Mouse (Mus musculus): ENCODE measurements around the gene Pbx1.

Gene Pbx1

GRCm38 (mm10) chr1:168169791-168170190, 262.3 kb downstream of the Pbx1 start:
- DNase-seq (ENCODE audit: extremely low spot score) = no peak

DNA sequence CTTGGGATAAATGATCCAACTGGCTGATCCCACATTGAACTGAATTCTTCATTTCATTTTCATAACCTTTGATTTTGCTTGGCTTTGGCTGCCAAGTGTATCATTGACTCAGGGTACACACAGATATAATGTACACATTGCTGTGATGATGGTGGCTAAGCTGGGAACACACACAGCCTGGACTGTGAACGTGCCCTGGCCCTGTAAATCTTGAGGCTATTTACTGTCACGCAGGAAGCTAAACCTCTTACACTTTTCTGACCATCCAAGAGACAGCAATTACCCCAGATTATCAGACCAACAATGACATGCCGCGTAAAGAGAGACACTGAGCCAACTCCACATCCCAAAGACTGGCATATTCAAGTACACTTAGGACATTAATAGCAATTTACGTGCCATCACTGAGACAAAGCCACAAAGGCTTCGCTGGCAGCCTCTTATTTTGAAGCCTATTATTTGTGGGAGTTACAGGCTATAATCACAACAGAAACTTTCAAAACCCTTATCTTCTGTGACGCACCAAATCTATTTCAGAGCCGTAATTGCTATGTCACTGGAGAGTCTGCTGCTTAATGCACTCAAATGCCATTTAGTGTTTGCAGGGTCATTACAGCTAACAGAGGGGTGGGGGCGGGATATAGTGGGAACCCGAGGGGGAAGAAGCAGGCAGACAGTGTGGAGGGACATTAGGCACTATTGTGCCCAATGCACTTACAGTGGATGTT, 262.9 kb downstream of the Pbx1 start:
- no peak for DNase-seq (ENCODE audit: extremely low spot score)

DNA sequence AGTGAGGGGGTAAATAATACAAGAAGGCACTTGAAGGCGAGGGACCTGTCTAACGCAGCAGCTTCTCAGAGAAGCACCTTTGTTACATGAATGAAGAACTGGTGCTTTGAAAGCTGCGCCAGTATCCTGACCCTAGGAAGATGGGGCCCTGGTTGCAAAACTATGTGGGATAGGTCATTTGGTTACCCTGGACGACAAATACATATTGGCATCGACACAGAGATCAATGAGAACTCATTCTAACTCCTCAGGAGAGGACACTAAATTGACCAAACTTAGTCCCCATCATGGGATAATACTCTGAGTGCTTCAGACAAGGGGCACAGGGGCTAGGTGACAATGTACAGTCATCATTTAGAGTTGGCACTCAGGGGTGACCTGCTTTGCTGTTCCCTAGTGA, 264.3 kb downstream of the Pbx1 start:
- no peak for DNase-seq (ENCODE audit: extremely low spot score)

DNA sequence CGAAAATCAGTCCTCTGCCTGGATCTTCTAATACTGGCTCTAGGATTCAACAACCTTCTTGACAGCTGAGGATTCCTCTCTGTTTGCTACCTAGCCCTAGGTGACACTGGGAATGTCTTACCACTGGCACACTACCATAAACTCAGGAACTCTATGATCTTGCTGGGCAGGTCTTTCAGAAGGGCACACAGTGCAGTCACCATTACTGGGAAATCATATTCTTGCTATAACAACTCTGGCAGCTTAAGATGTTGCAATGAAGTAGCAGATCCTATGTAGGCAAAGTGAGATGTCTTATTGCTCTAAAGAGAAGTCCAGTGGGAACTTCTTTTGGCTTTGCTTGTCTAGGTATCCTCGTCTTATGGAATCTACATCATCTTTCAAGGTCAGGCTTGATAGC, 265.2 kb downstream of the Pbx1 start:
- no peak for DNase-seq (ENCODE audit: extremely low spot score)

- no peak for DNase-seq (ENCODE audit: extremely low spot score)
These were observed 267.1 kb downstream of the Pbx1 start for GRCm38 (mm10) chr1:168164945-168165344.

DNA sequence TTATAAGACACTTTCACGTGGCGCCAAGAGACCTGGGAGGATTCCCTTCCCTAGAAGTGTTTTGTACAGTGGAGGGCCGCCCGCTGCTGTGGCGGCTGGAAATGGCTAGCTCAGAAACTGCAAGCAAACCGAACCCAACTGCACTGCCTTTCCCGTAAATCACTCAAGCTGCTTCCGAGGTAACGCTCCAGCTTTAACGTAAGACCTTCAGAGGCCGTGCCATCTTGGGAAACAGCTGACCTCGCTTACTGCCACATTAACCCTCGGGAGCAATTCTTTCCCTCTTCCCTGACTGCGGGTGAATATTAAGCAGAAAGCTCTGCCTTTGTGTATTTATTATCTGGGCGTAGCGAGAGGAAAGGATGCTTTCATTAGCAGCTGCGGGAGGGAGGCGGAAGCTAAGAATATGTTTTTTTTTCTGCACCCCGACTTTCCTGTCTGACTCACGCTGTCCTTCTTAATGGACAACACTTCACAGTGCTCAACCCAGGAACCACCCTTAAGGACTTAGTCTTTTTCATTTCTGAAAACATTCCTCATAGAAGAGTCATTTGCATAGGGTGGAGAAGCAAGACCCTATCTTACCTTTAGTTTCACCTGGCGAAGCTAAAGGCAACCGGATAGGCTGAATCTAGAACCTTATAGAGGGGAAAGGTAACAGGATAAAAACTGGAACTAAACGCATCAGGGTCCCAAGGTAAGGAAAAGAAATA, 268.4 kb downstream of the Pbx1 start:
- no peak for DNase-seq (ENCODE audit: extremely low spot score)

GRCm38 (mm10) chr1:168139138-168139682, 292.9 kb downstream of the Pbx1 start:
- DNase-seq (ENCODE audit: extremely low spot score) = no peak

GRCm38 (mm10) chr1:168138669-168139068, 293.4 kb downstream of the Pbx1 start:
- no peak for DNase-seq (ENCODE audit: extremely low spot score)

- DNase-seq (ENCODE audit: extremely low spot score) = no peak
These were observed 294.2 kb downstream of the Pbx1 start for GRCm38 (mm10) chr1:168137890-168138289.

DNA sequence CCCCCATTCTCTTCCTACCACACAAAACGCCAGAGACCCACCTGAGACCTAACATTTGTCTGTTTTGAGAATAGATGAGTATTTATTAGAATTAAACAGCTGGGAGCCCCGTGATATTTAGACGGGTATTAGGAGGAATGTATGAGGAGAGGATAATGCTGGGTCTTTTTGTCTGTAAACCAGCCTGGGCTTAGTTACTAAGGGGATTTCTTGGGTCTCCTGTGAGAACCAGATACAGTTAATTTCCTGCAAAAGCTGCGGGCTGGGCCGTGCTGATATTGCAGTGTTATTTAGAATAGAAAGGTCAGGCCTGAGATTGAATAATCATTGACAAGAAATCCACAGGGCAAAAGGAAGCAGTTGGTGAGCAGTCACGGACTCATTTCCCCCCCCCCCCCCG, 296.5 kb downstream of the Pbx1 start:
- no peak for DNase-seq (ENCODE audit: extremely low spot score)

DNA sequence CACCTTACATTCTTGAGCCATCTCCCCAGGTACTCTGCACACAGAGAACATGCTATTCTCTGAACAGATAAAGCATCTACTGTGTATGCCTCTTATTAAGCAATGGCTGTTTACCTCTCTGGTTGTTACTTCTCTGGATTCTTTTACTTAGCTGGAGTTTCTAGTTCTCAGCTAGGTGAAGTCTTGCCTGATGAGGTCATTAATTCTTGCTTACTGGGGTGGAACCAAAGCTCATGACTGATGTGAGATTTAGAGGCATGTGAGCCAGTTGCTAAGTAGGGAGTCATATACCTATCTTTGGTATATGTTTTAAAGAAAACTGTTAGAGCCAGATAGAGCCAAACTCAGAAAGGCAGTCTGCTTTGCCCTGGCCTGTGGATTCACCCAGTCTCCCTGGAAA, 298.4 kb downstream of the Pbx1 start:
- no peak for DNase-seq (ENCODE audit: extremely low spot score)

- no peak for DNase-seq (ENCODE audit: extremely low spot score)
These were observed 304.1 kb downstream of the Pbx1 start for GRCm38 (mm10) chr1:168128004-168128403.

GRCm38 (mm10) chr1:168124643-168125490, 307.2 kb downstream of the Pbx1 start:
- DNase-seq (ENCODE audit: extremely low spot score) = no peak

DNA sequence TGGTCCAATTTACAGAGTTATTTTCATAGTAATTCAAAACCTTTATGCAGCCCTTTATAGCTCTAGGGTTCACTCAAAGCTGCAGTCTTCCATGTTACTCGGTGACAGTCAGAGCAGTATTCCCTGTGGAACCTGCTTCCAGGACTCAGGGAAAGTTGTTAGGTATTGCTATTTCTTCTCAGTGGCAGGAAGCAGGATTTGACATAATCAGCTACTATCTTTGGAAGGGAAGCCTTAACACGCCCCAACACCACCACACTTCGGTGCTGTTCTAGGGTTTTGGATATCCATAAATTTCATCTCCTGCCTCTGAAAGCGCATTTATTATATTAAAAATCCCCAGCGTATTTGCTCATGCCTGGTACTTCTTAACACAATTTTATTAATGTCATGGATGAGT, 314.0 kb downstream of the Pbx1 start:
- DNase-seq (ENCODE audit: extremely low spot score) = no peak

DNA sequence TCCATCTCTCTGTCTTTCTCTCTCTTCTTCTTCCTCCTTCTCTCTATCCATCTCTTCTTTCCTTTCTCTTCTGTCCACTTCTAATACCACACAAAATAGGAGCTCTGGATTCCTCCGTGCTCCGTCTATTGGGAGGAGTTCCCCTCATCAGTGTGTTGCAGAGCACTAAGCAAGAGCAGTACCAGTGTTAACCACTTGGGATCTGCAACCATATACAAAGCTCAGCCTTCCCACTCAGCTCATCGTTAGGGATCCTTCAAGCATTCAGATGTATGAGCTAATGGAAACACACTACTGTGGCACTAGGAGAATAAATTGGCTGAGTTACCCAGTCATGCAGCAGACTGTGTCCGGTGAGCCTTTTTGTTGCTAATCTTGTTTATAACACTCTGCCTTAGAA, 314.7 kb downstream of the Pbx1 start:
- no peak for DNase-seq (ENCODE audit: extremely low spot score)

- no peak for DNase-seq (ENCODE audit: extremely low spot score)
These were observed 322.3 kb downstream of the Pbx1 start for GRCm38 (mm10) chr1:168109797-168110196.

DNA sequence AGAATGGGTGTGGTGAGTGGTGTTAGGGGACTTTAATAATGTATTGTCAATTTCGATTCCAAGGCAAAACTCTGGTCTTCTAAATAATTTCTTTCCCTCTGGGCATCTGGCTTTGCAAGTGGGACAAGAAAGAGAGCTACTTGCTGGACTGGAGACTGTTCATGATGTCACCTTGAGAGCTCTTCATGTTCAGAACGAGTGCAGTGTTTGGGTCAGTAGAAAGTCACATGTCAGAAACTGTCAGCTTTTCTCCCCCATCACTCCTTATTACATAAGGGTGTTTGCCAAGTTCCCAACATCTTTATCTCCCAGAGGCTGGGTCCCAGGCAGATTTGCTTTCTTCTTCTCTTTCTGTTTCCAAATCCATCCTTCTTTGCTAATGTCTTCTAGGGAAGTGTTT, 328.2 kb downstream of the Pbx1 start:
- no peak for DNase-seq (ENCODE audit: extremely low spot score)

GRCm38 (mm10) chr1:168101514-168101913, 330.6 kb downstream of the Pbx1 start:
- no peak for DNase-seq (ENCODE audit: extremely low spot score)

- no peak for DNase-seq (ENCODE audit: extremely low spot score)
These were observed 333.3 kb downstream of the Pbx1 start for GRCm38 (mm10) chr1:168098806-168099205.

DNA sequence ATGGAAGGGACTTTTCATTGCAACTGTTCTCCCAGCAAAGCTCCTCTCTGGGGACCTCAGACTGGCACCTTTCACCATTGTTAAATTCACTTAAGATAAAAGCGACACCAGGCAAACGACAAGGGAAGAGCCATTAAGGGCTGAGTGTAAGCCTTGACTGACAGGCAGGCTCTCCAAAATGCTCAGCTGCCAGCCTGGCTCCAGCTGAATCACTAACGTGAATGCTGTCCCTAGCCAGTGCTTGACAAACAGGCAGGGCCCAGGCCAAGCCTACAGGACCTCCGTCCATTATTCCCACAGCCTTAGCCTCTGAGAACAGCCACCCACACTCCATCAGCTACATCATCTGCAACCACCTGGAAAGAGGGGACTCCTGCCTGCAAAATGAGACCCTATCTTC, 337.4 kb downstream of the Pbx1 start:
- DNase-seq (ENCODE audit: extremely low spot score) = no peak

DNA sequence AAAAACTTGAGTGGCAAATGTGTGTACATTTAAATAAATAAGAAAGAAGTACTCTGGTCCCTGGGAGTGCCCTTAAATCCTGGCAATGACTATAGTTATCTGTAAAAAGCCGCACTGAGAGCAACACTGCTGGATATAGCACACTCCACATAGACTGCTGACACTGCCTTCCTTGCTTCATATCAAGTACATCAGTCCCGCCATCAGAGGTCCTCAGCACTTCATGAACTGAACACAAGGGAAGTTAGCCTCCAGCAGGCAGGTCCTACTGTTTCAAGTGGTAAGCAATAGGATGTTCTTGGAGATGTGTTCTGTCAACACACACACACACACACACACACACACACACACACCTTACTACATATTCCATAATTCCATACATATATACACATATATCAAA, 339.0 kb downstream of the Pbx1 start:
- no peak for DNase-seq (ENCODE audit: extremely low spot score)

DNA sequence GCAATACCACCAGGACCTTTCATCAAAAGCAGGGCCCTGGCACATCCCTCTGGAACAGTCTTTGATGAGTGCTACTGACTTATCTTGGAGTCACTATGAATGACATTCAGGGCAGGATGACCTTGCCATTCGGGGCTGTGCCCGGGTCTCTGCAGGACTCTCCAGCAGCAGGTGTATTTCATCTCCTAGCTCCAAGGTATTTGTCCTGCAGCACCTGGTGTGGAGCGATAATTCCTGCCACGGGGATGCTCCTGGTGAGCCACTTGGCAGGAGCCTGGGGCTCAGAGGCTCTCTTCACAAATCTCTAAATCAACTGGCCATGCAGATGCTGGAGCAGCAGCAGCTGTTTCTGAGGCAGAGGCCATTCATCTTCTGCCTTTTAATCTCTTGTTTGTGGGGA, 340.4 kb downstream of the Pbx1 start:
- no peak for DNase-seq (ENCODE audit: extremely low spot score)

All from embryo, embryonic 9.5 days (tissue).